Mouse (Mus musculus) bone marrow macrophage, adult 2 months (primary cell): ENCODE results near the gene Mocs2.

Source experiments
- CTCF ChIP-seq: IDR thresholded peaks from 2 replicates; pipeline ENCODE4 v1.5.1; 2012; ENCODE audit warnings: low read depth, mild to moderate bottlenecking, low read length, moderate library complexity
- POLR2A ChIP-seq: IDR thresholded peaks from 2 replicates; pipeline ENCODE4 v1.6.1; 2012; ENCODE audit warnings: mild to moderate bottlenecking, low read depth, low read length, borderline replicate concordance

DNA sequence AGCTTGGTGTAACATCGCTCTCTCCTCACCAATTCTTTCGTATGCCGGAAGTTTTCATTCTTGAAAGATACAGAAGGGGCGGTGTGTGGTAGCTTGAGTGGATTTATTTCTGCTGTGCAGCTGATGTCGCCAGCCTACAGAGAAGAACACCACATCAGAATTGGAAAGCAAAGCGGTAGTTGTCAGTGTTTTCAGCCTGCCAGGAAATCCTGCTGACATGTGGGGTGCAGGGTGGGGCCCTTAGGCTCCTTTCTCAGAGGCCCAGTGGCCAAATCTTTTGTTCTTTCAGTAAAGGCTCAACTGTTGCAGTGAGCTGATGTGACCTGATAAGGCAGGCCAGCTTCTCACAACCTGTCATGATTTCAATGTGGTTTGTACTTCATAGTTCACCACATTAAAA, 27.8 kb downstream of the Mocs2 start:
- no peak for TF ChIP-seq POLR2A
- no peak for TF ChIP-seq CTCF
